Mouse (Mus musculus) gastrocnemius, adult 2 months (tissue): ENCODE data around the gene Iscu. TPM values are rescaled to one million over a fixed set of nuclear protein-coding genes. Genes with fewer than 3 reads are reported as not detected.
A peak's percentile ranks its signal among the peaks of the same experiment; 100 is the strongest.

ENCODE experiments used
- DNase-seq: peaks from one replicate; pipeline ENCODE4 v3.0.0; 2022
- H3K27ac ChIP-seq: fragments of 200-600 bp; 2 replicates; pipeline ENCODE4 v1.8.1; 2022; ENCODE audit warnings: mild to moderate bottlenecking
- H3K4me3 ChIP-seq: fragments of 200-600 bp; 2 replicates; pipeline ENCODE4 v1.8.1; 2022; ENCODE audit warnings: mild to moderate bottlenecking, moderate library complexity
- CTCF ChIP-seq: fragments of 200-600 bp; IDR thresholded peaks from 2 replicates; pipeline ENCODE4 v1.8.1; 2022; ENCODE audit warnings: antibody characterized with exemption, mild to moderate bottlenecking, moderate library complexity
- intact Hi-C: fragments of 180-260 bp; cut with DNase I; formaldehyde crosslinking; loops from one replicate; pipeline ENCODE4 v1.15.1; 2025
- total RNA-seq, 2 experiments: library from RNA; stranded (reverse); gene quantifications; 2 replicates each; pipeline ENCODE4 v1.2.3; 2021

Gene Iscu
- total RNA-seq, 2 experiments from 2014 or later: 142 to 160 TPM

GRCm38 (mm10) chr5:113735345-113736112 is 37.0 kb upstream of the Iscu start, which contains the start of gene Ficd:
TSS of gene Ficd (plus strand) at chr5:113735803.
- no peak for TF ChIP-seq CTCF
- peak; percentile 97 for DNase-seq
- intact Hi-C loops: loop anchor here (2.0 kb wide), 1 partner anchor 37 kb away; the partner anchor contains the start of genes Iscu and Sart3
- Histone ChIP-seq H3K4me3 (peak within 1 kb of the TSS; percentile 78), H3K27ac (peak within 1 kb of the TSS; percentile 97)

DNA sequence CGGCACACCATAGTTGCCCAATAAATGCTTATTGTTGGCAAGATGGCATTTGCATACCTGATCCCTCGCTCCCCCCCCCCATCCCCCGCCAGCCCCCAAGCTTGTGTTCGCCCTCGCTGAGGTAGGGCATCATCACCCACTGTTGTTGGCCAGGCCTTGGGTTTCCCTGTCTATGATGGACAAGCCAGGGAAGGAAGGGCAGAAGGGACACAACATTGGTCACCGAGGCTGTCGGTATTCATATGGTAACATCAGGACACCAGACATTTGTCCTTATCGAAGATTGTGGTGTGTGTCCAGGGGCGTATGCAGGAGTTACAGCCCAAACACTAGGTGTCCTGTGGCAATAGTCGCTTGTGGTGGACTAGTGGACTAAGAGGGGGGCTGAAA is 36.4 kb upstream of the Iscu start:
- Histone ChIP-seq H3K4me3 (peak overlapping the region; percentile 78), H3K27ac (peak overlapping the region; percentile 97)
- no peak for DNase-seq
- intact Hi-C loops: loop anchor here (2.0 kb wide), 1 partner anchor 37 kb away; the partner anchor contains the start of genes Iscu and Sart3
- no peak for TF ChIP-seq CTCF

DNA sequence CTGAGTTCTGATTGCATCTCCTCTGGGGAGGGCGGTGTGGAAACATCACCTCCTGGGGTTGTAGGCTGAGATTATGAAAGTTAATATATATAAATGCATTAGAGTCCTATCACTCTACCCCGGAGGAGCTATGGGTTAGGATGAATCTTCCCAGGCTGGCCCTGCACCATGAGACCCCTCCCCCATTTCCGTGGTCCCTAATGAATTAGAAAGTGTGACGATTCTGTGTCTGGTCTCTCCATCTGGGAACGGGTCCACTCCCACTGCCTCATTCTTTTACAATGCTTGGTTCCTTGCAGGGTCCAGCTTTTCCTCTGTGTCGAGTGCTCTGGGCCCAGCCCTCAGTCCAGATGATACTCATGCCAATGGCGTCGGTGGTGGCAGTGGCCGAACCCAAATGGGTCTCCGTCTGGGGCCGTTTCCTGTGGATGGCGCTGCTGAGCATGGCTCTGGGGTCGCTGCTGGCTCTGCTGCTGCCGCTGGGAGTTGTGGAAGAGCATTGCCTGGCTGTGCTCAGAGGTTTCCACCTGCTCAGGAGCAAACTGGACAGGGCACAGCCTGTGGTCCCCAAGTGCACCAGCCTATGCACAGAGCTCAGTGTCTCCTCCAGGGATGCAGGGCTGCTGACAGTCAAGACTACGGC is 35.9 kb upstream of the Iscu start:
- intact Hi-C loops: loop anchor here (2.0 kb wide), 1 partner anchor 36 kb away; the partner anchor contains the start of genes Iscu and Sart3
- Histone ChIP-seq H3K4me3 (peak overlapping the region; percentile 78), H3K27ac (peak overlapping the region; percentile 97)
- DNase-seq: no peak
- TF ChIP-seq CTCF: no peak

GRCm38 (mm10) chr5:113737607-113738237 is 34.8 kb upstream of the Iscu start:
- Histone ChIP-seq H3K27ac (no peak overlapping the region), H3K4me3 (no peak overlapping the region)
- DNase-seq: no peak
- no peak for TF ChIP-seq CTCF
- intact Hi-C loops: loop anchor here (2.0 kb wide), 1 partner anchor 35 kb away; the partner anchor contains the start of genes Iscu and Sart3

GRCm38 (mm10) chr5:113747629-113748028 is 24.9 kb upstream of the Iscu start:
- Histone ChIP-seq H3K4me3 (no peak overlapping the region), H3K27ac (no peak overlapping the region)
- DNase-seq: no peak
- intact Hi-C loops: no loop called here
- TF ChIP-seq CTCF: peak; percentile 22; the same call in 1 of the 2 replicates

DNA sequence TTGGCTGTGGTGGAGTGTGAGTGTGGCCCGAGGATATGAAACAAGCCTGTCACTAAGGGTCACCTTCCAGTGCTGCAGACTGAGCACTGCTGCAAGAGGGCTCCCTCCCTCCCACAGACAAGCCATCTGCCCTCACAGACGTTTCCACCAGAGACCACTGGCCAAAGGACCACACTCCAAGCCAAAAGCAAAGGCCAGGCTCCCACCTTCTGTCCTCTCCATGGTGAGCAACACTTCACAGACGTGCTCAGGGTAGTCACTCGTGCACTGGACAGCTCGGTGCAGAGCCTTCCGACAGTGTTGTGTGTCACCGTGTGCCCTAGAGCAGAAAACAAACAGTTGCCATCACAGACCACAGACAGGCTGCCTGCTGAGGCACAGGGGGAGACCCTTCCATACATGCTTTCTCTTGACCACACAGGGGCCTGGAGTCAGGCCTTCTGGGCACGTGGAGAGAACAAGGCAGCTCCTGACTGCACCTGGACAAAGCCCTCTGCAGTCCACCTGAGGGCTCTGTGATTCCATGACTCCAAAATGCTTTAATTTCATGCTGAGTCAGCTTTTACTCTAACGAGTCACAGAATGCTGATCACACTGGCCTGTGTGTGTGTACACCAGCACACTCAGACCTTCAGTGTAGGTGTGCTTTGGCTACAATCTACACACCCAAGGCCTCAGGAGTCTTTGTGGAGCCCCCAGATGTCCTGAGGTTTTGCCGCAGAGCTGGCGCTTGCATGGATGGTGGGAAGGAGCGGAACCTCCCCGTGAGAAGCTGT is 23.8 kb upstream of the Iscu start:
- Histone ChIP-seq H3K4me3 (no peak overlapping the region), H3K27ac (no peak overlapping the region)
- no peak for DNase-seq
- no peak for TF ChIP-seq CTCF
- intact Hi-C loops: no loop called here

DNA sequence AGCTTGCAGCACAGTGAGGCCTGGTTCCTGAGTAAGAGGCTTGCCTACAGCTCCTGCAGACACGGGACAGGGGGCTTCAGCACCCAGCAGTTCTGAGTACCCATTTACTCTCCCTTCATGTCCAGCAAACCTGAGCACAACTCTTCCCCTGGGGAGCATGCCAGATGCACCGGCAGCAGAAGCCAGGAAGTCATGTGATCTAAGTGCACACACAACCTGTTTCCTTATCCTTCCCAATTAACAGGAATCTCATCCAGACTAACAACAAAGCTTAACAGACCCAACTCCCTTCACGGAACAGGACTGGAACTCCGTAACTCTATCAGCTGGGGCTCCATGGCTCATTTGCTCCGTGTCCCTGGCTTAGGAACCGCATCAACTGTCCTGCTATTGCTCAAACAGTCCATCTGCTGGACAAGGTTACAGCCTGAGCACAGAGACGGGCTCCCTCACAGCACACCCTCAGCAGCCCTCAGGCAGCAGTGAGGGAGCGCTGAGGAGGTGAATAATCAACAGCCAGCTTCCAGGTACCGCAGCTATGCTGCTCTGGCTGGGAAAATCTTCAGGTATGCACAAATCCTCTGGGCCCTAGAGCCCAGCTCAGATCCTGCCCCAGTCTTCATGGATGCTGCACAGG is 20.9 kb upstream of the Iscu start:
- Histone ChIP-seq H3K4me3 (no peak overlapping the region), H3K27ac (no peak overlapping the region)
- intact Hi-C loops: no loop called here
- no peak for TF ChIP-seq CTCF
- DNase-seq: no peak

DNA sequence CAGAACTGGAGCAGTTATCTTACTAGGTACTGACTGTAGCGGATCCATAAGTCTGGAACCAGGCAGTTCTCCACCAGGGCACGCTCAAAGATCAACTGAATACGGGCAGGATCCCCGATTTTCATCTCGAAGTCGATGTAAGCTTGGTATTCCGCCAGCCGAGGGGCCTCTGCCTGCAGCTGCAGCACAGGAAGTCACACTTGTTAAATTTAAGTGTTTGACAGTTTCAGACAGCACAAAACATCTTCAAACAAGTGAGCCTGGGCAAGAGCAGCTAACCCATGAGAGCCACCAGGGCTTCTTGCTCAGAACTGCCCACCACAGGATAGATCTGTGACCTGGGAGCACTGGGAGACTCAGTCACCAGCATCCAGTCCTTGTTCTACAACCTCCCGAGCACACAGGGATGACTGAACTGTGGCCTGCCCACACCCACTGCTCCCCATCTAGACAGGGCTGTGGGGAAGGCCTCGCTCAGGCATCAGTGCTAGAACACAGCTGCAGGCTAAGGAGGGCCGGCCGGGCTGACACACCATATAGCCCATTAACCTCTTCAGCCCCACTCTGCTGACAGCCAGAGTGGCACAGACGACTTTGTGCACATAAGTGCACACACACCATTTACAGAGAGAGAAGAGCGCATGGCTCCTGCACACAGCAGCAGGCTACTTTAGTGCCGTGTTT is 17.1 kb upstream of the Iscu start:
- intact Hi-C loops: loop anchor here (1.0 kb wide), 1 partner anchor 12 kb away; no protein-coding TSS in a partner anchor

DNA sequence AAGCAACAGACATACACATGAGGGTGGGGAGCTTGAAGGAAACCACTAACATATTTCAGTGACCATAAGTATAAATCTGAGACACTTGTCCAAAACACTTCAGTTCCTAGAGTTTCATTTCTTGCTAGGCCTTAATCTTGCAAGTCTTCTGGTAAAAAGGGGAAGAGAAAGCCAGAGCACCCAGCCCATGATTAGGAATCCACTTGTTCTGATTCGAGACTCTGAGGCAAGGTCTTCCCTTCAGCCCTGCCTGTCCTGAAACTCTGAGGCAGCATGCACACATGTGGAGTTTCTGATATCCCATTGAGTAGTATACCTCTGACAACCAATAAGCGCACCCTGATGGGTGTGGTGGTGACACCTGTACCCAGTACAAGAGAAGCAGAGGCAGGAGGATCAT is 11.0 kb upstream of the Iscu start:
- Histone ChIP-seq H3K4me3 (no peak overlapping the region), H3K27ac (no peak overlapping the region)
- no peak for DNase-seq
- intact Hi-C loops: no loop called here
- TF ChIP-seq CTCF: no peak

More for the DNA sequence above, 17.1 kb upstream of the Iscu start:
- H3K27ac ChIP-seq: no peak overlapping the region
- TF ChIP-seq CTCF: no peak
- DNase-seq: no peak
- no peak overlapping the region for H3K4me3 ChIP-seq

DNA sequence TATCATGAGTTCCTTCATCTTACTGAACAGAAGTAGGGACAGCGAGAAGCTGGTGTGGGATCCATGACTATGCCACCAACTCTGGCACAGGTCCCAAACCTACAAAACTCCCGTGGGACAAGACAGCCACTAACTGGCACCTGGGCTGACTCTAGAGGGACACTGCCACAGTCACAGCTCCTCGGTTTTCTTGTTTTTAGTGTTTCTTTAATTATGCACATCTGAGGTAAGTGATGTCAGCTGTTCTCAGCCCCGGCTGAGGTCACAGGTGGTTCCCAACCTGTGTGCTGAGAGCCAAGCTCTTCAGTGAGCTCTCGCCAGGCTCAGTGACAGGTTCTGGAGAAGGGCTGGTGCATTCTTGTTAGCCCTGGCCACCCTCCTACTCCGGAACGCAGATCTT is 8.1 kb upstream of the Iscu start:
- intact Hi-C loops: no loop called here
- H3K4me3 ChIP-seq: no peak overlapping the region
- TF ChIP-seq CTCF: no peak
- no peak overlapping the region for H3K27ac ChIP-seq
- DNase-seq: no peak
